Mouse (Mus musculus) liver, embryonic 11.5 days (tissue): ENCODE results near the gene Ror1. TPM values are rescaled to one million over a fixed set of nuclear protein-coding genes. Genes with fewer than 3 reads are reported as not detected.
A peak's percentile ranks its signal among the peaks of the same experiment; 100 is the strongest.

Experiments used
- ATAC-seq: fragments of 200-750 bp; cut with Nextera tagmentation; replicated peaks from 2 replicates; pipeline ENCODE4 v1.8.0; 2017; ENCODE audit warnings: moderate number of reproducible peaks, mild to moderate bottlenecking, moderate TSS enrichment, moderate library complexity; ENCODE audit not compliant: low FRiP score
- DNase-seq: peaks from one replicate; pipeline ENCODE4 v3.0.0-alpha.2; 2017; ENCODE audit warnings: low spot score
- H3K27ac ChIP-seq: fragments of 300-500 bp; sonication (generic); 2 replicates; pipeline ENCODE4 v1.5.1; 2014; ENCODE audit warnings: mild to moderate bottlenecking, low read depth, low read length, control low read depth
- H3K27me3 ChIP-seq: fragments of 300-500 bp; sonication (generic); replicated peaks from 2 replicates; pipeline ENCODE4 v1.6.1; 2014; ENCODE audit warnings: low read length, mixed read lengths; ENCODE audit not compliant: control insufficient read depth, insufficient read depth
- H3K36me3 ChIP-seq: fragments of 300-500 bp; sonication (generic); 2 replicates; pipeline ENCODE4 v1.6.1; 2014; ENCODE audit warnings: mild to moderate bottlenecking, low read length, moderate library complexity, mixed read lengths; ENCODE audit not compliant: control insufficient read depth, insufficient read depth
- H3K4me1 ChIP-seq: fragments of 300-500 bp; sonication (generic); replicated peaks from 2 replicates; pipeline ENCODE4 v1.6.1; 2014; ENCODE audit warnings: low read length, mixed read lengths; ENCODE audit not compliant: control insufficient read depth, insufficient read depth
- H3K4me2 ChIP-seq: fragments of 300-500 bp; sonication (generic); 2 replicates; pipeline ENCODE4 v1.6.1; 2014; ENCODE audit warnings: mild to moderate bottlenecking, control low read depth, moderate library complexity
- H3K4me3 ChIP-seq: fragments of 300-500 bp; sonication (generic); 2 replicates; pipeline ENCODE4 v1.5.1; 2014; ENCODE audit warnings: low read depth, low read length, control low read depth
- H3K9ac ChIP-seq: fragments of 300-500 bp; sonication (generic); 2 replicates; pipeline ENCODE4 v1.6.1; 2014; ENCODE audit warnings: low read depth, low read length, control low read depth
- H3K9me3 ChIP-seq: fragments of 300-500 bp; sonication (generic); 2 replicates; pipeline ENCODE4 v1.6.1; 2016; ENCODE audit warnings: low read length, inconsistent platforms, mixed read lengths; ENCODE audit not compliant: control insufficient read depth
- WGBS: fragments of 180-500 bp; shearing (Covaris S2); extraction: QIAGEN DNeasy Blood & Tissue Kit; methylation state at CpG from one replicate; pipeline ENCODE4 v1.1.7; 2014; 5-methylcytosine and 5-hydroxymethylcytosine counted together
- polyA plus RNA-seq: library from polyadenylated mRNA; unstranded; fragments of >200 nt; fragmentation: Nextera tagmentation; extraction: Ambion mirVana; gene quantifications from 2 replicates; pipeline ENCODE4 v1.2.1, GENCODE M21; 2014

Gene Ror1
- polyA plus RNA-seq, 1 experiment from 2014 or later = 4.1 TPM

DNA sequence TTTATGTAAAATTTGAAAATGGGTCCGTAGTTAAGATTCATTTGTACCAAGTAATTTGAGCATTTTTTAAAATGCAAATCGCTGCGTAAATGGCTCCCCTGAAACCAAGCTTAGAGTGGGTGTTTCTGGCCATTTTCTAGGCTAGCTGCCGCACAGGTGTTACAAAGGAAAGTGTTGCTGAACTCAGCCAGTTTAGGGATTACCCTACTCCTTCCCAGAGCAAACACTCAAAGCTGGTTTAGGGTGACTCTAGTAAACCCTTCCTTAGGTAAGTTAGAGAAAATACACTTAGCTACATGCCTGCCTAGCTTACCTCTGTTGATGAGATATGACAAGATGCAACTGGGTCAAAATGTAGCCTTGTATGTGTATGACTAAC is 340.6 kb downstream of the Ror1 start:
- H3K27me3 ChIP-seq = no peaks in the 10 kb centered on the region
- no peaks in the 10 kb centered on the region for H3K4me1 ChIP-seq
- no peak overlapping the region for H3K27ac ChIP-seq
- WGBS = 79% methylated on average over 4 of the region's 4 CpGs
- ATAC-seq = no peak
- H3K4me2 ChIP-seq = no peak overlapping the region
- no peaks in the 10 kb centered on the region for H3K36me3 ChIP-seq
- H3K9me3 ChIP-seq = no peaks in the 10 kb centered on the region
- no peak overlapping the region for H3K9ac ChIP-seq
- no peak overlapping the region for H3K4me3 ChIP-seq
- no peak for DNase-seq

- no peaks in the 10 kb centered on the region for H3K9me3 ChIP-seq
- H3K4me3 ChIP-seq = no peak overlapping the region
- no peak overlapping the region for H3K27ac ChIP-seq
- H3K27me3 ChIP-seq = no peaks in the 10 kb centered on the region
- no peak for DNase-seq
- H3K9ac ChIP-seq = no peak overlapping the region
- ATAC-seq = no peak
- H3K4me2 ChIP-seq = no peak overlapping the region
- H3K36me3 ChIP-seq = no peaks in the 10 kb centered on the region
- no peaks in the 10 kb centered on the region for H3K4me1 ChIP-seq
- 41% methylated on average over 3 of the region's 3 CpGs for WGBS
Measured at GRCm38 (mm10) chr4:100446897-100447296, 351.3 kb downstream of the Ror1 start.

DNA sequence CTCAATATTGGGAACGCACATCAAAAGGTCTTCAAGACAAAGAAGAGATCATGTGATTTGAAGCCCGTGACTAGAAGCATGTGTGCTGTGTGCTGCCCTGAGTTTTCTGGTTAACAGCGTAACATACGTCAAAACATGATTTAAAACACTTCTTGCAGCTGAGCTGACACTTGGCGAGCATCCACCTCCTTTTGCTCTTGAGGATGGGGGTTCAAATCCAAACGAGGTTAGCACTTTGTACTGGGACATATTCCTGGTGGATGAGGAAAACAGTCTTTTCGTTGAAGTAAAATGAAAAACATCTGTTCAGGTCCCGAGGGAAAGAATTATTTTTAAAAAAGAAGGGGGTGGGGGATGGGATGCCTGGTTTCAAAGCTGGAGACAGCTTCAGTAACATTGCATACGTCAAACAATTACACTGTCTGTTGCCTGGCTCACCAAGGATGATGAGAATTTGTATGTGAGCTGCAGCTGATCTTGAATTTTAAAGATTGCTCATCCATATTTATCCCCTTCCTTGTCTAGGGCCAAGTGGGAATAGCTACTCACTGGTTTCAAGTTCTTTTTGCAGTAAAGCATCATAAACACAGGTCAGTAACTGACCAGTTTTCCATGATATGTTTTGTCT is 367.0 kb downstream of the Ror1 start:
- WGBS = 64% methylated on average over 9 of the region's 9 CpGs
- Histone ChIP-seq H3K9me3 (no peaks in the 10 kb centered on the region), H3K4me2 (no peak overlapping the region), H3K27me3 (no peaks in the 10 kb centered on the region), H3K36me3 (no peaks in the 10 kb centered on the region), H3K9ac (no peak overlapping the region), H3K4me3 (no peak overlapping the region), H3K27ac (no peak overlapping the region), H3K4me1 (no peaks in the 10 kb centered on the region)
- ATAC-seq (no peak), DNase-seq (no peak)

- Histone ChIP-seq H3K27me3 (no peaks in the 10 kb centered on the region), H3K4me2 (peak within 1 kb of the TSS; percentile 39), H3K9me3 (no peaks in the 10 kb centered on the region), H3K4me1 (no peaks in the 10 kb centered on the region), H3K36me3 (no peaks in the 10 kb centered on the region), H3K9ac (no peak within 1 kb of the TSS), H3K27ac (no peak within 1 kb of the TSS), H3K4me3 (peak within 1 kb of the TSS; percentile 20; the same call in 1 of the 2 replicates)
- ATAC-seq (0 out of 2 replicates have a peak, but pooled peaks have one; percentile 26), DNase-seq (peak; percentile 36)
- 39% methylated on average over 15 of the region's 15 CpGs for WGBS
Measured at GRCm38 (mm10) chr4:100478592-100479321, 383.2 kb downstream of the Ror1 start, which contains the start of gene Ube2u. Ube2u (plus strand) TSS chr4:100478849.

GRCm38 (mm10) chr4:100488447-100488846 is 392.9 kb downstream of the Ror1 start:
- DNase-seq = no peak
- Histone ChIP-seq H3K9ac (no peak overlapping the region), H3K27ac (no peak overlapping the region), H3K4me1 (no peaks in the 10 kb centered on the region), H3K4me3 (no peak overlapping the region), H3K36me3 (no peaks in the 10 kb centered on the region), H3K4me2 (no peak overlapping the region), H3K9me3 (no peaks in the 10 kb centered on the region), H3K27me3 (no peaks in the 10 kb centered on the region)
- WGBS = 62% methylated on average over 3 of the region's 3 CpGs
- ATAC-seq = no peak

Other genes with a start within 250 kb of the Ror1 start
- gene Pgm1, start 166.4 kb upstream of the Ror1 start, polyA plus RNA-seq = 105 and 117 TPM in 2 replicates
- 35.7 and 39.0 TPM in 2 replicates for gene Itgb3bp, start 166.0 kb upstream of the Ror1 start, polyA plus RNA-seq